Mouse (Mus musculus): ENCODE measurements around the gene Tspo. TPM values are rescaled to one million over a fixed set of nuclear protein-coding genes. Genes with fewer than 3 reads are reported as not detected.

Tspo gene
- total RNA-seq (2015; ENCODE audit: low replicate concordance) (51.5 and 85.9 TPM in 2 replicates), total RNA-seq (2017; ENCODE audit: low replicate concordance) (51.9 and 74.4 TPM in 2 replicates)

DNA sequence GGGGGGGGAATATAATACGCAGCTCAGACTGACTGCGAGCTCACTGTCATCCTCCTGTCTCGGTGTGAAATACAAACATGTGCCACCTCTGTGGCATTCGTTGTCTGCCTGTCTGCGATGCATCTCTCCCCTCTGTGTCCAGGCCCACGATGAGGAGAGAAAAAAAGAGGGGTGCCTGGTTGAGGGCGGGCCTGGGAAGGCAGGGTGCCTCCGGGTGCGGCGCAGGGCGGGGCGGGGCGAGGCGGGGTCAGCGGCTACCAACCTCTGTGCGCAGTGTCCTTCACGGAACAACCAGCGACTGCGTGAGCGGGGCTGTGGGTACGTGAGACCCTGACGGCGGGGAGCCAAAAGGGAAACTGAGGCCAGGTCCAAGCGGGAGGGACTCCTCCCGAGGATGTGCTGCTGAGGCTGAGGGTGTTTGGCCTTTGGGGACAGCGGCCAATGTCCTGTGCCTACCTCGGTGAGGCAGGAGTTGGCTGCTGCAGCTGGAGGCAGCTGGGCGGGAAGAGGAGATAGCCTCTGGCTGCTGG is at the start of gene Tspo, which contains the start of gene Mcat:
Gene Tspo, plus strand, starts transcription at position 266 of the 530 bp plus-strand sequence.
Gene Mcat, minus strand, starts transcription at position 461 of the 530 bp plus-strand sequence.
- ATAC-seq (replicated peaks; ENCODE audit: low FRiP score, poor library complexity, severe bottlenecking), result peak; percentile 73

DNA sequence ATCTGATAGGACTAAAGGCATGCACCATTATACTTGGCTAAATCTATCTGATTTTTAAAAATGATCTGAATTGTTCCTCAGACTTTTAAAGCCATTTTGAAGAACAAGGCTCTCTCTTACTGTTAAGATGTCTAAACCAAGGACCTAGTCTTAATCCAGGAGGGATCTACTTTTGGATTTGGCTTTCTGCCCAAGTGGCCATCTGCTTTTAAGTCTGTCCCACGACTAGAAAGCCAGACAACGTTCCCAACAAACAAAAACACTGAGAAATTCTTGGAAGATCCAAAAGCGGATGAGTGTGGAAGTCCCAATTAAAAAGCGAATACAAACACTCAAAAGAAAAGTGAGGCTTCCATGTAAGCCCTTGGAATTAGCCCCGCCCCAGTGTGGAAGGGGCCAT is 48.4 kb upstream of the Tspo start:
- no peak for ATAC-seq (replicated peaks; ENCODE audit: low FRiP score, poor library complexity, severe bottlenecking)

DNA sequence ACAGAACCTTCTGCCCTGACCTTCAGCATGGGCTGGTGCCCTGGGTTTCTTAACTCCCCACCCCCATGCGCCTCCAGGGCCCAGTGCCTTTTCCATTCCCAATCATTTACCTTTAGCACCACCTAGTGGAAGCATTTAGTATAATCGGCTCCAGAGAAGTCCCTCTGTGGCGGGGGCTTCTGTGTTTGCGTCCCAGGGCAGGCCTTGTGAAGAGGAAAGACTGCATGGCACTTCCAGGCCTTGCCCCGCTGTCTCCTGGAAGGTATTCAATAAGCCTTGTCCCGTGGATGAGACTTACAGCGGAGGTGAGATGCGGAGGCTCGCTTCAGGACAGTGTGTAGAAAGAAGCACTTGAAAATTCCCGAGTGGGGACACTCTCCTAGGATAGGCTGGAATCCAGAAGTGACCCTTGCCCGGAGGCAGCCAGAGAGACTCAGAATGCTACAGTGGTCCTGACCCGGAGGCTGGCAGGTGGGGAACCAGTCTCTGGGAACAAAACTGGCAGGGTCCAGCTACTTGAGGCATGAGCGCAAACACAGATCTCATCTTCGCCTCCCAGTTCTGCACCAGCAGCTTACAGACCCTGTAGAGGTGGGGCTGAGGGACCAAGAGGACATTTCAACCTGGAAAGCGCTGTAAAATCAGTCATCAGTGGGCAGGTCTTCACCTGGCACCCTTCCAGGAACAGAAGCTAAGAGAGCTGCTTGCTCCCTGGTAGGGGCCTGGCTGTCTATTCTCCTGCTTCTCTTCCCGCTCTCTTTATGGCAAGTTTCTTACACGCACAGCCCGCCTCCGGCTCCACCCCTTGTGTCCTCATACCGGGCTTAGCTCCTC is 45.0 kb upstream of the Tspo start:
- ATAC-seq (replicated peaks; ENCODE audit: low FRiP score, poor library complexity, severe bottlenecking), result peak; percentile 84

DNA sequence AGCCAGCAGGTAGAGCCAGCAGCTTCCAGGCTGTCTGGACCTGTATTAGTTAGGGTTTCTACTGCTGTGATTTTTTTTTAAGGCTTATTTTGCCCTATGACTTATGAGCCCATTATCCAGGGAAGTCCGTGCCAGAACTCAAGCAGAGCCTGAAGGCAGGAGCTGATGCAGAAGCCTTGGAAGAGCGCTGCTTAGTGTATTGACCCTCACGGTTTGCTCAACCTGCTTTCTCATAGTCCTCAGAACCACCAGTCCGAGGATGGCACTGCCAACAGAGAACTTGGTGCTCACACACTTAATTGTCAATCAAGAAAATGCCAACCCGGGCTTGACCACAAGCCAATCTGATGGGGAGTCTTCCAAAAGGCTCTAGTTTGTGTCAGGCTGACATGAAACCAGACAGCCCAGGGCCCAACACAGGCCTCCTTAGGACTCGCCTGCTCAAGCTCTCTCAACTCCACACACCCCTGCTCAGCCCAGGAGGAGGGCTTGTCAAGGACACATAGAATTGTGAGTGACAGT is 42.5 kb upstream of the Tspo start:
- ATAC-seq (replicated peaks; ENCODE audit: low FRiP score, poor library complexity, severe bottlenecking), result no peak

DNA sequence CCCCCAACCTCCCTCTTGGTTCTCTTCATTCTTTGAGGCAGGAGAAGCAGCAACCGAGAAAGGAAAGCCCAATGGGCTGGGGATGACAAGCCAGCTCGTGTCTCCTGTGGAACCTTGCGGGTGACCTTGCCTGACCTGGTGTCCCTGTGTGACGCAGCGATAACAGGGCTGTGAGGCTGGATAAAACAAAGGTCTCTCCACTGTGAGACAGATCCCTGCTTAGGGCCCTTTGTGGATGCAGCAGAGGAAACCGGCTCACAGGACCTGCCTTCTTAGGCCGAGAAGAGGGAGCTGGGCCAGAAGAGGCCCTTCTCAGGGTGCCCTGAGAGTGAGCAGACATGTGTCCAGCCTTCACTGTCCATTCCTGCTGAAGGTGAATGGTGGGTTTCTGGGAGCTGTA is 40.2 kb upstream of the Tspo start:
- ATAC-seq (replicated peaks; ENCODE audit: low FRiP score, poor library complexity, severe bottlenecking), result peak; percentile 47

DNA sequence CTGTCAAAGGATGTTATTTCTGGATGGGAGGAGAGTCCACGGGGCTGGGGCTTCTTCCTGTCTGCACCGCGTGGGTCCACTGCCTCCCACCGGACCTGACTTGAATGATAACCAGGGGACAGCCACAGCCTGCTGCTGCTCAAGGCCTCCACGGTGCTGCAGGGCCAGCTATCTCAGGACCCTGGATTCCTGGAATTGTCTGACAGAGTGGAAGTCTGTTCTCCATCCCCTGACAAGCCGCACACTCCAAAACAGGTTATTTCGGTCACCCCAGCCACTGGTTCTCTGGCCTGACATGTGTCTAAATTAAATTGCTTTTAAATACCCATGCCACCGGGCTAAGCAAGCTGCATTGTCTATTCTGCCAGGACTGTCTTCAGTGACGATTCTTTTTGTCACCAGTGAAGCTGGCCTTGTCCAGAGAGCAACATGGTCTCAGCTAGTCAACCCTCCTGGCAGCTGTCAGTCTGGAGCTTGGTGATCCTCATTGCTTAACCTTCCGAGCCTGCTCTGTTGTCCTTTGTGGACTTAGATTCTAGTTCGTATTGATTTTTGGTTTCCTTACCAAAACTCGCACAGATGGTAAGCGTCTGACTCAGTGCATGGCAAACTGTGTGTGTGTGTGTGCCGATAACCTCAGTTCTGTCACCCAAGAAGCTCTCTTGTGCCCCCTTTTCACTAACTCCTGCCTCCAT is 39.6 kb upstream of the Tspo start:
- ATAC-seq (replicated peaks; ENCODE audit: low FRiP score, poor library complexity, severe bottlenecking), result no peak

DNA sequence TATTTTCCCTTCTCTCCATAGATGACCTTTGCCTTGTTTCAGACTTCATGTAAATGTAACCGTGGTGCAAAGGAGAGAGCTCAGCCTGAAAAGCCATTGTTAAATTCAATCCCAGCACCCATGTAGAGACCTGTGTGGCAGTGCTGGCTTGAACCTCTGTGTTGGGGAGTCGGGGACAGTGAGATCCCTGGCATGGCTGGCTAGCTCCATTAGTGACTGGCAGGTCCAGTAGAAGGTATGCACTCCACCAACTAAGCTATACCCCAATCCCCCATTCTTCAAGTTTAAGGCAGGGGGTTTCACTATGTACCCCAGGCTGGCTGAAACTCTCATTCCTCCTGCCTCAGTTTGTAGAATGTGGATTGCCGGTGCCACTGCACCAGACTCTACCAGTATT is 39.1 kb upstream of the Tspo start:
- ATAC-seq (replicated peaks; ENCODE audit: low FRiP score, poor library complexity, severe bottlenecking), result no peak

DNA sequence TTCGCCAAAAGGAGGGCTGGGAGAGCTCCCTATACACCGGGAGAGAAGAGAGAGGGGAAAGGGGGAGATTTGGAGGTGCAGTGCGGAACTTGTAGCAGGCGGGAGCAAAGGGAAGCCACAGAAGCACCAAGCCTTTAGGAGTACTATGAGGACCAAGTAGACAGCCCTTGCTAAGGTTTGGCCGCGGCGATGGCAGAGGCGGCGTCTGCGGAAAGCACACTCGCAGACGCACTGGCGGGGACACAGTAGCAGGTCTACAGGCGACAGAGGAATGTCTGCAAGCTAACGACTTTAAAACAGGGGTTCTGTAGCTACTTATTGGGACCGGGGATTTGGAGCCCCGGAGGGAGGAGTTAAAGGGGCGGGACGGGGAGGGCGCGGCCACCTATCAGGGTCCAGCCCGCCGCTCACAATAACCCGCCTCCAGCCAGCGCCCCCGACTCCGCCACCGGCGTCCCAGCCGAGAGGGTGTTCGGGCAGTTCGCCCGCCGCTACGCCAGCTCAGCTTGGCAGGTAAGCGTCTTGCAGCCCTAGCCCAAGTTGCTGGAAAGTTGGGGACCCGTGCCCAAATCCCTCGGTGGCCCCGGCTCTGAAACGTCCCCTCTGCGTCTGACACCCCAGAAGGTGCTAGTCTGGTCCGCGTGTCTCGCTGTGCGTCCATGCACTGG is 36.8 kb upstream of the Tspo start, which contains the start of gene Bik:
Gene Bik, plus strand, starts transcription at position 439 of the 668 bp plus-strand sequence.
- peak; percentile 60 for ATAC-seq (replicated peaks; ENCODE audit: low FRiP score, poor library complexity, severe bottlenecking)

DNA sequence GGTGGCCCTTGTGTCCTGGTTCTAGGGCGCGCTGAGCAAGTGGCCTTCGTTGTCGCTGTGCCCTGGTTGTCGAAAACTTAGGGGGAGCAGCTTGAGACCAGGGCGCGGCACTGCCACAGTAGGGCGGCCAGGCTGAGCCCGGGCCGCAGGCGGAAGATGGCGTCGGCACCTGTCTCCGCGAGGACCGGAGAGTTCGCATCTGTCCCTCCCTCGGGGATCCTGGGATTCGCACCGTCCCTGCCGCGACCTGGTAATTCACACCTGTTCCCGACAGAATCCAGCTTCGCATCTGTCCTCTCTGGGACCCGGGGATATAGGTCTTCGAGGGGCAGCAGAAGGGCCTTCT is 36.3 kb upstream of the Tspo start:
- peak; percentile 65 for ATAC-seq (replicated peaks; ENCODE audit: low FRiP score, poor library complexity, severe bottlenecking)

DNA sequence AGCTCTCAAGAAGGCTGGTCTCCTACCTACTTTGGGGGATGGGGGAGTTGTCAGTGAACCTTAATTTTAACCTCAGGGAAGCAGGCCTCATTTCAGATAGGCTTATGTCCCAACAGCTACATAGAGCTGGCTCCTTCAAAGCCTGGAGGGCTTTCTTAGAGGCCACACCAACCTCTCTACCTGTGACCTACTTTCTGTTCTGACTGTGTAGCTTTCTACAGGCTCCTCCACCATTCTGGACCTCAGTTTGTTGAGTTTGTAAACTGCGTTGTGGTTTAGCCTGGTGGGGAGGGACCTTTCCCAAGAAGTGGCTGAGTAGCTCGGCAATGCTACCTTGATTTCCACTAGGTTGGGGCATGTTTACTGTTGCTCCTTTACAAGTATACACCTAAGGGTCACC is 35.6 kb upstream of the Tspo start:
- ATAC-seq (replicated peaks; ENCODE audit: low FRiP score, poor library complexity, severe bottlenecking), result no peak

DNA sequence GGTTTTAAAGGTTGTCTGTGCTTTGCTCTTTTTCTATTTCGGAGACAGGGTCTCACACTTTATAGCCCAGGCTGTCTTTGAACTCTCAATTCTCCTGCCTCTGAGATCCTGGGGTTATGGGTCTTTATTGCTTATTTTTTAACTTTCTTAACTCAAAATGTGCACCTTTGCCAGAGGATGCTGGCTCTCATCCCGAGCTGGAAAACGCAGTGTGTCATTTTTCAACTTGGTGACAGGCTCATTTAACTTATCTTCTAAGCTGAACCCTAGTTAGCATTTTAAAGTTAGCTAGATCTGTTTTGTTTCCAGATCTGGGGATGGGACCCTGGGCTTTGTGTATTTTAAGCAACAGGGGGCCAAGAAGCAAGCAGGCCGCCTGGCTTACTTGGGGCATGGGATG is 34.5 kb upstream of the Tspo start:
- no peak for ATAC-seq (replicated peaks; ENCODE audit: low FRiP score, poor library complexity, severe bottlenecking)

DNA sequence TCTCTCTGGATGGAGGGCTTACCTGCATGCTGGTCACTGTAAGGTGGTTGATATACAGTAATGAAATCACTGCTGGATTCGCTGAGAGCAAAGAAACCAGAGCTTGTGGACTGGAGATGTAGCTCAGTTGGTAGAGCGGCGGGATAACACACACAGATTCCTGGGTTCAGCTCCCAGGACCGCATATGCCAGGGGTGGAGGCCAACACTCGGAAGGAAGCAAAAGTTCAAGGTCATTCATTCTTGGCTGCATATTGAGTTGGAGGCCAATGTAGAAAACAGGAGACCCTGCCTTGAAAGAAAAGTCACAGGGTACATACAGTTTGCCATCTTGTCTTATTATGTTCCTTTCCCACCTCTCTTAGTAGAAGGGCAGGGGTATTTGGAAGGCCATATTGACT is 33.6 kb upstream of the Tspo start:
- ATAC-seq (replicated peaks; ENCODE audit: low FRiP score, poor library complexity, severe bottlenecking), result no peak

DNA sequence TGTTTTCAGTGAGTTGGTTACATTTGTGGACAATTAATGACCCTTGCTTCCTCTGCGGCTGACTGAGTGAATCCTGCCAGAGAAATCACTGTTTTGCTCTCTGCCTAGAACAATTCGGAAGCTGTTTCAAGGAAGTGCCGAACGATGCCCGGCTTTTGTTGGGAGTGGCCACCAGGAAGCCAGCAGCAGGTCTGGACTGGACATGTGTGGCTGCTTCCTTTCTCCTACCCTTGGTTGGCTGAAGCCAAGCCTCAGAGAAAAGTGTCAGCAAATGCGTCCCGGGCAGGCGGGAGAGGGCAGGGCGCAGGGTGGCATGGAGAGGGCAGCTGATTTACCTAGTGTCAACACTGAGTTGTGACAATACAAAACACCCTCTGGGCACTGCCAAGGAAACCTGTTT is 33.2 kb upstream of the Tspo start:
- ATAC-seq (replicated peaks; ENCODE audit: low FRiP score, poor library complexity, severe bottlenecking), result no peak

DNA sequence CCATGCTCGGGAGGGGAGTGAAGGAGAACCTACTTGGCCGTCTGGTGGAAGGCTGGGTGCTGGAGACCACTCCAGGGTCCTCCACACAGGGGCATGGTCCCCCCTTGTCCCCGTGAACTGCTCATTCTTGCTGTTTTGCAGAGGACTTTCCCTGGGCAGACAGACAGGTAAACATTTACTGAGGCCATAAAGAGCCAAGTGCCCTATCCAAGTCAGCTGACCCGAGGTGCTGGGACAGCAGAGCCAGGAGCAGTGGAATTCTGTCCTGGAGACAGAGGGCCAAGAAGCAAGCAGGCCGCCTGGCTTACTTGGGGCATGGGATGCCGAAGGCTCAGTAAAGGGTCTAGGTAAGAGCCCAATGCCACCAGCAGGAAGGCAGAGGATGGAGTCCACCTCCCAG is 32.7 kb upstream of the Tspo start:
- no peak for ATAC-seq (replicated peaks; ENCODE audit: low FRiP score, poor library complexity, severe bottlenecking)

DNA sequence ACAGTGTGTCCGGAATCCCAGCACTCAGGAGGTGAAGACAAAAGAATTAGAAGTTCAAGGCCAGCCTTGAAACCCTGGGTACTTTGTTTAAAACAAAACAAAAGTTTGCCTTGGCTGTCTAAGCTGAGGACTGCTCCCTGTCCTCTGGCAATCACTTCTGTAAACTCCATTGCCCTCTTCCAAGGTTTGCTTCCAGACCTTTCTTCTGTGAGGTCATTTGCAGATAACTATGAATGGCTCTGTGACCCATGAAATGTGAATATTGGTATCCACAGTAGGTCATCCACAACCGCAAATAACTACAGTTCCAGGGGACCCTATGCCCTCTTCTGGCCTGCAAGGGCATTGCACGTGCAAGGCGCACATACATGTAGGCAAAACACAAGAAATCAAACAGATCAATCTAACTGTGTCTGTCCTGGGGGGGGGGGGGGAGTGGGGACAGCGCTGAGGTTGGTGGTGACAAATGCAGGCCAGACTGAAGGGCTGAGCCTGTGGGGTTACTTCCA is 31.4 kb upstream of the Tspo start:
- 0 out of 2 replicates have a peak, but pooled peaks have one; percentile 45 for ATAC-seq (replicated peaks; ENCODE audit: low FRiP score, poor library complexity, severe bottlenecking)

DNA sequence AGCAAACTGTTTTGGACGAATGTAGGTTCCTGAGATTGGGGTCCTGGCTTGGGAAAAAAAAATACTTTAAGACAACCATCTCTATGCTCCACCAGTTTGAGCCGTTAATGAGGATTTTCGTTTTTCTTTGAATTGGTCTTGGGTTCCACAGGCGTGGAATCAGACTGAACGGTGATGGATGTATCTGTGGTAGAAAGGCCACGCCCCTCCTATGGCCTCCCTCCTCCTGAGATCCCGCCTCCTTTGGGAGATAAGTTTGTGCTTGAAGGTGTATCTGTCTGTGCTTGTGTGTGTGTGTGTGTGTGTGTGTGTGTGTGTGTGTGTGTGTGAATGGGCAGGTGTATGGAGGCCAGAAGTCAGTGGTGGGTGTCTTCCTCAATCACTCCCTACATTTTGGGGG is 30.8 kb upstream of the Tspo start:
- no peak for ATAC-seq (replicated peaks; ENCODE audit: low FRiP score, poor library complexity, severe bottlenecking)

DNA sequence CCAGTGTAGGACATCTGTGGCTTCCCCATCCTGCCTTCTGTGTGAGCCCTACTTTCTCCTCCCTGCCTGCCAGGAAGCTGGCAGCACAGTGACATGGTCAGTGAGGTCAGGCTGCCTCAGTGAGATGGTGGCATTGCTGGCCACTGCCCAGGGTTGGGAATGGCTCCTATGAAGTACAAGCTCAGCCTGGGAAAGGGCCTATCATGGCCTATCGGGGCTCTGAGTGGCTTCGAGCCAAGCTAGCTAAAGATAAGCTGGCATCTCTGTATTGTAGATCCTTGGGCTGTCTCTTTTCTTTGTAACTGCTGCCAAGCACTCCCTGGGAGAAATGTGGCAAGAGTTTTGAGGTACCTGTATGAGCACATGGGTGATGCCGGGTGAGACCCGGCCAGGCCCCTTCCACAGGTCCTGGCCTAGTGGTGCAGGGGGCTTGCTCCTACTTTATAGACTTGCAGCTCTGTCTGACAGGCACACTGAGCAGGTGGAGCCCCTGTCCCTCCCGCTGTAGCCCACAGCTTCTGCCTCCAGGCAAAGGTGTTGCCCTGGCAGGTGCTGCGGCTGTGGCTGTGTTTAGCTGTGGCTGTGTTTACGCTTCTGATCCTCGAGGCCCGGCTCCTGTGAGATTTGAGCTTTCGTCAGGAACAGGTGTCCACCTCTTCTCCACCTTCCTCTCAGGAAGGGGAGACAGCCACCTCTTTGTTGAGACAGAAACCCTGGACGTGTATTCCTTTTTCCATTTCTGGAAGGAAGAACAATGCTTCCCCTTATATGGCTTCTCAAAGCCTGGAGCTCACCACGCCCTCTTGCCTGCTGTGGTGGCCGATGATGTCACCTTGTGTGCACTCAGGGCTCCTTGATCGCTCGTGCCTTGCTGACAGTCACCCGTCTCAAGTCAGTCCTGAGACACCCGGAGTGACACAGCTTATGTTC is 28.2 kb upstream of the Tspo start:
- no peak for ATAC-seq (replicated peaks; ENCODE audit: low FRiP score, poor library complexity, severe bottlenecking)

DNA sequence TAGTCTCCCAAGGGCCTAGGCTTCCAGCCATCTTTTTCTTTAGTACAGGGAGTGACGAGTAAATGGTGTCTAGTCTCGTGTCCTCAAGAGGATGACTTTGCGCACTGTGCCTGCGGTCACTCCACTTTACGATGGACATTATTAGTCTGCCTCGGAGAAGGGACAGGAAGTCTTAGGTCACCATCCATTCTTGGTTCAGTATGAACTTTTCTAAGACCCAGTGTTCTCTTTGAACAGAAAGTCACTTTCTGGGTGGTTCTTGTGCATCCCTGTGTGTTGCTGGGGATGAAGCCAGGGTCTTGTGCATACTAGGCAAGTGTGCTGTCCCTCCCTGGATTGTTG is 27.5 kb upstream of the Tspo start:
- no peak for ATAC-seq (replicated peaks; ENCODE audit: low FRiP score, poor library complexity, severe bottlenecking)

DNA sequence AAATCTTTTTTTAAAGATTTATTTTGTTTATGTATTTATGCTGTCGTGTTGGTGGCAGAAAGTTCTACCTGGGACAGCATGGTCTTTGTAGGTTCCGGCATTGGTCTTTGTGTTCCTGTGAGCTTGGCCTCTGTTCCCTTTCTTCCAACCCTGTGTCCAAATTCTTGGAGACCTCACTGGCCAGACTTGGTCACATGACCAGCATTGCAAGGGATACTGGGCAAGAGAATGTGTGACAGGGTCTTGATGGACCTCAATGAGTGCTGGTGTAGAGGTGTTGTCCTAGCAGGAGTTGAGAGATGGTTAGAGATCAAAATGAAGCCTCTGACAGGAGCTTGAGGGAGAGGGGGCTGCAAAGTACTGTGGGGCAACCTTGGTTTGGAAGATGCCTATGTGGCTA is 24.5 kb upstream of the Tspo start:
- no peak for ATAC-seq (replicated peaks; ENCODE audit: low FRiP score, poor library complexity, severe bottlenecking)

Data from erythroblast, adult 5-6 weeks (primary cell).